Mouse (Mus musculus): Measurements from ENCODE around the gene Hace1.

Hace1 gene

GRCm38 (mm10) chr10:45698930-45699329 is 121.3 kb downstream of the Hace1 start:
- no peak for DNase-seq (ENCODE audit: low spot score)

- no peak for DNase-seq (ENCODE audit: low spot score)
Measured at GRCm38 (mm10) chr10:45706849-45707248, 129.2 kb downstream of the Hace1 start.

DNA sequence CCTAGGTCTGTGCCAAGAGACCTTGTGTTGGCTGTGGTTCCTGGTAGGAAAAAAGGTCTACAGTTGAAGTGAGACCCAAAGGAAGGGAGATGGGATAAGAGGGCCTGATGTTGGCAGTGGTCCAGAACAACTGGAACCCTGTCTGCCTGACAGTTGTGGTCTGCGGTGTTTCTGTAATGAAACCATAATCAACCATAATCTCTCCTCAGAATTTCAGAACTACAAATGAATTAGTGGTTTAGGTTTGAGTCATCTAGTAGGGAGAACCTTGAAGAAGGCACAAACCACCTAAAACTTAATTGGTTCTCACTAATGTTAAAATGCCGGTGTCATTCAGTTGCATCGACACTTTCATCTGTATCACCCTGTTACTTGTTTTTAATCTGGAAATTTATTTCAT is 133.2 kb downstream of the Hace1 start:
- DNase-seq (ENCODE audit: low spot score): no peak

DNA sequence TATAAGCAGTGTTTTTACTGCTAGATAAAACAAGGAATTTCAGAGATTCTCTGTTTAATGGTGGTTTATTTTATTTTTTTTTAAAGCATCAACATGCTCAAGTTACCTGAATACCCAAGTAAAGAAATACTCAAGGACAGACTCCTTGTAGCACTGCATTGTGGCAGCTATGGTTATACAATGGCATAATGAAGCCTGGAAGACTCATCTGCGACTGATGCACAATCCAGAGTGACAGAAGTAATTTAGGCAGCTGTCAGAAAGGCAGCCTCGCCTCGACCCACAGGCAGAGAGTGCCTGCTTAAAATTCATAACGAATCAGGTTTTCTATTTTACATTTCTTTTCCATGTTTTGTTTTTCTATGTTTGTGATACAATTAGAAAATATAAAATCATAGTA is 133.7 kb downstream of the Hace1 start:
- DNase-seq (ENCODE audit: low spot score): no peak
